Mouse (Mus musculus) liver, embryonic 14.5 days (tissue): ENCODE measurements at regions not wholly inside any gene's neighbourhood (a gene's known extent, or its start where the extent isn't known, plus 50 kb on each side); places are given as distances from the start of the nearest gene placed in this dataset.

Experiments used
- CTCF ChIP-seq: IDR thresholded peaks from 2 replicates; pipeline ENCODE4 v1.5.1; 2016; ENCODE audit warnings: antibody characterized with exemption, low read depth, control low read depth
- EP300 ChIP-seq: IDR thresholded peaks from 2 replicates; pipeline ENCODE4 v1.6.1; 2016; ENCODE audit warnings: antibody characterized with exemption, low read depth

- no peak for TF ChIP-seq CTCF
- no peak for TF ChIP-seq EP300
These were observed 65.4 kb upstream of the Psmd7 start for GRCm38 (mm10) chr8:107653711-107654110.
